Comparison of ENCODE assay signal across 26 mouse cellular contexts in genomic region chr12:117509919-117510318, GRCm38 (mm10).
"Had no signal": no experiment of that assay in that cellular context is flagged by ENCODE, and none has a peak within 500 bp of the region (broad histone marks: within the 10 kb centered on the region; RNA-seq: fewer than 3 reads in every experiment).

No protein-coding gene starts in this region.

- H3K9ac ChIP-seq: heart, embryonic 12.5 days; hindbrain, embryonic 12.5 days; hindbrain, embryonic 14.5 days; intestine, embryonic 15.5 days; limb, embryonic 12.5 days had no signal

- ATAC-seq: hindbrain, embryonic 16.5 days; inflammation-experienced regulatory T-cells, adult 6 months; intestine, embryonic 15.5 days; intestine, postnatal 0 days had no signal

- H3K27ac ChIP-seq: gastrocnemius, adult 2 months; heart, adult 2 months; heart, embryonic 10.5 days; hindbrain, embryonic 10.5 days; hindbrain, embryonic 12.5 days; hindbrain, embryonic 14.5 days; intestine, embryonic 15.5 days; layer of hippocampus, adult 2 months; left cerebral cortex, adult 2 months; limb, embryonic 10.5 days; limb, embryonic 12.5 days had no signal

- H3K36me3 ChIP-seq: heart, embryonic 10.5 days; heart, embryonic 12.5 days; hindbrain, embryonic 10.5 days; hindbrain, embryonic 12.5 days; intestine, embryonic 15.5 days; limb, embryonic 10.5 days; limb, embryonic 12.5 days had no signal

- H3K4me1 ChIP-seq: heart, embryonic 10.5 days; heart, embryonic 12.5 days; intestine, embryonic 15.5 days had no signal

- DNase-seq: gastrocnemius, adult 2 months; gastrocnemius, postnatal 10 days; gastrocnemius, postnatal 25 days; heart, adult 2 months; heart, postnatal 10 days; heart, postnatal 4 days; kidney, adult 18-20 months; kidney, adult 8-10 months; kidney, postnatal 10 days; kidney, postnatal 25 days; kidney, postnatal 4 days; liver had no signal

- H3K4me3 ChIP-seq: gastrocnemius, adult 2 months; heart, adult 2 months; heart, embryonic 10.5 days; heart, embryonic 12.5 days; hindbrain, embryonic 10.5 days; hindbrain, embryonic 12.5 days; intestine, embryonic 15.5 days; layer of hippocampus, adult 2 months; left cerebral cortex, adult 2 months; limb, embryonic 10.5 days; limb, embryonic 12.5 days had no signal

- H3K9me3 ChIP-seq: heart, embryonic 10.5 days; heart, embryonic 12.5 days; hindbrain, embryonic 10.5 days; hindbrain, embryonic 12.5 days; intestine, embryonic 15.5 days; limb, embryonic 10.5 days; limb, embryonic 12.5 days had no signal

- H3K27me3 ChIP-seq: heart, embryonic 12.5 days; hindbrain, embryonic 12.5 days; intestine, embryonic 15.5 days; limb, embryonic 12.5 days had no signal

- H3K4me2 ChIP-seq: heart, embryonic 12.5 days; hindbrain, embryonic 12.5 days; hindbrain, embryonic 14.5 days; intestine, embryonic 15.5 days; limb, embryonic 12.5 days; liver, embryonic 11.5 days had no signal
